Mouse (Mus musculus) testis, adult 2 months (tissue): ENCODE measurements around the gene Nars2.

Experiments used
- CTCF ChIP-seq: fragments of 200-500 bp; IDR thresholded peaks from 2 replicates; pipeline ENCODE4 v1.5.1; 2012; ENCODE audit warnings: low read depth, mild to moderate bottlenecking, inconsistent platforms, low read length, moderate library complexity; ENCODE audit not compliant: control insufficient read depth, insufficient read depth, insufficient replicate concordance
- POLR2A ChIP-seq: fragments of 200-500 bp; IDR thresholded peaks from 2 replicates; pipeline ENCODE4 v1.6.1; 2012; ENCODE audit warnings: low read depth, mild to moderate bottlenecking, inconsistent platforms, low read length, moderate library complexity; ENCODE audit not compliant: control insufficient read depth

DNA sequence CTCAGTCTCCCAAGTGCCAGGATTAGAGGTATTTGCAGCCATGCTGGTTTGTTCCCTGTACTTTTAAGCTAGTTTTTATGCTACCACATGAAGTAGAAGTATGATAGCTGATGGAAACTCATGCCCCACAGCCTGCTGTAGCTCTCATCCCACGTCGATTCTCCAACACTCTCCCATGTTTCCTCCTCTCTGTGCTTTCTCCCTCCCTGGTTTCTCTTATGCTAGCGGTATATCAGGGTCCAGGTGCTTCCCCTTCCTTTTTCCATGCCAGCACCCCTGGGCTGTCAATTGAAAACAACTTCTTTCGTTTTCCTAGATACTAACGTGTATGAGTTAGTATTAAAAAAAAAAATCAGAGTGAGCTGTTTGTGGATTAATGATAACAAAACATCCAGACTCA, 120.8 kb downstream of the Nars2 start:
- no peak for TF ChIP-seq CTCF
- TF ChIP-seq POLR2A, result no peak
